ENCODE assay signal across 11 mouse cellular contexts in the genomic region with DNA sequence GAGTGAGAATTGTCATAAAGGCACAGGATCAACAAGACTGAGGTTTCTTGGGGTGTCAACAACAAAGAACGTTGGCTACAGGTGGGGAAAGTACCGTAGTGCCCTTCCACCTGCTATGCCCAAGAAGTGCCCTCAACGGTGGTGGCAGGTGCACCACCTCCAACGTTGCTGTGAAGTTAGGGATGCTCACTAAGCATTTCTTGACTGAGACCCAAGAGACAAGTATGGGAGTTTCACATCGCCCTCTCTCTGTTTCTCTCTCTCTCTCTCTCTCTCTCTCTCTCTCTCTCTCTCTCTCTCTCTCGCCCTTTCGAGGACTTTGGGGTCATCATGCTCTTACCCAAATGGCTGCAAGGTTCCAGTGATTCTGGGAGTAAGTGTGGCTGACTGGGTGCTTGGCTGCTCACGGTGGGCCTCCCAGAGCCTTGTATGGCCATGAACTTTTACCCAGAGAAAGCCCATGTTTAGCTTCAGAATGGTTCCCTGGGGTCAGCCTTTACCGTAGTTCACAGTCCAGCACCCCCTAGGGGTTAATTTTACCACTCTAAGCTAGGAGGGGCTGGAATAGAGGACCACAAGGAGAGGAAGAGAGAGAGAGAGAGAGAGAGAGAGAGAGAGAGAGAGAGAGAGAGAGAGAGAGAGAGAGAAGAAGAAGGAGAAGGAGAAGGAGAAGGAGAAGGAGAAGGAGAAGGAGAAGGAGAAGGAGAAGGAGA.
A peak's percentile ranks its signal among the peaks of the same experiment; 100 is the strongest.
DNase-seq lines count a peak whose midpoint lies in the region; ATAC-seq and TF ChIP-seq lines count a peak whose summit lies in the region.
"Had no signal": no experiment of that assay in that cellular context is flagged by ENCODE, and none has a peak within 500 bp of the region (broad histone marks: within the 10 kb centered on the region; RNA-seq: fewer than 3 reads in every experiment).

No protein-coding gene starts in this region.

- H3K4me1 ChIP-seq in forebrain, embryonic 10.5 days: peaks cover 27% of the 10 kb centered on the region
- H3K4me1 ChIP-seq in forebrain, postnatal 0 days (ENCODE audit: insufficient read depth): no peaks in the 10 kb centered on the region; the same call in 1 of the 2 replicates
- H3K4me1 ChIP-seq in lung, embryonic 15.5 days: peaks cover 23% of the 10 kb centered on the region
- peaks cover 4% of the 10 kb centered on the region for H3K4me1 ChIP-seq in lung, postnatal 0 days (ENCODE audit: insufficient read depth, low read depth, low read length)
- peaks cover 28% of the 10 kb centered on the region for H3K4me1 ChIP-seq in embryonic facial prominence, embryonic 13.5 days

- TF ChIP-seq CTCF in forebrain, postnatal 0 days (IDR thresholded peaks at IDR 0.05; ENCODE audit: low read depth): no peak
- no peak for TF ChIP-seq CTCF in lung, postnatal 0 days (IDR thresholded peaks at IDR 0.05)

- H3K9me3 ChIP-seq in forebrain, embryonic 10.5 days: no peaks in the 10 kb centered on the region
- no peaks in the 10 kb centered on the region for H3K9me3 ChIP-seq in forebrain, postnatal 0 days (ENCODE audit: low read length)
- no peaks in the 10 kb centered on the region for H3K9me3 ChIP-seq in lung, embryonic 15.5 days
- no peaks in the 10 kb centered on the region for H3K9me3 ChIP-seq in lung, postnatal 0 days (ENCODE audit: low read length)
- H3K9me3 ChIP-seq in embryonic facial prominence, embryonic 13.5 days: no peaks in the 10 kb centered on the region
- H3K9me3 ChIP-seq: forebrain, embryonic 12.5 days; liver, embryonic 15.5 days; midbrain, embryonic 15.5 days had no signal

- whole genome bisulfite sequencing in forebrain, embryonic 10.5 days: 77% methylated on average over 9 of the region's 9 CpGs
- 81% methylated on average over 9 of the region's 9 CpGs for WGBS in forebrain, postnatal 0 days
- WGBS in lung, embryonic 15.5 days: 63% methylated on average over 9 of the region's 9 CpGs
- 66% methylated on average over 9 of the region's 9 CpGs for WGBS in lung, postnatal 0 days
- WGBS in embryonic facial prominence, embryonic 13.5 days: 74% methylated on average over 9 of the region's 9 CpGs

- no peak overlapping the region for H3K4me3 ChIP-seq in forebrain, embryonic 10.5 days
- no peak overlapping the region for H3K4me3 ChIP-seq in forebrain, postnatal 0 days (ENCODE audit: low read depth, low read length)
- H3K4me3 ChIP-seq in lung, embryonic 15.5 days: no peak overlapping the region
- H3K4me3 ChIP-seq in lung, postnatal 0 days (ENCODE audit: low read depth, low read length): no peak overlapping the region
- H3K4me3 ChIP-seq in embryonic facial prominence, embryonic 13.5 days: no peak overlapping the region
- H3K4me3 ChIP-seq: liver, embryonic 15.5 days had no signal

- no peaks in the 10 kb centered on the region for H3K36me3 ChIP-seq in forebrain, embryonic 10.5 days (replicated peaks)
- no peaks in the 10 kb centered on the region for H3K36me3 ChIP-seq in forebrain, postnatal 0 days (ENCODE audit: insufficient read depth)
- H3K36me3 ChIP-seq in lung, embryonic 15.5 days: no peaks in the 10 kb centered on the region
- H3K36me3 ChIP-seq in lung, postnatal 0 days (ENCODE audit: insufficient read depth, low read length): no peaks in the 10 kb centered on the region
- no peaks in the 10 kb centered on the region for H3K36me3 ChIP-seq in embryonic facial prominence, embryonic 13.5 days
- H3K36me3 ChIP-seq: forebrain, embryonic 12.5 days; liver, embryonic 15.5 days; midbrain, embryonic 15.5 days had no signal

- no peak overlapping the region for H3K9ac ChIP-seq in forebrain, postnatal 0 days
- no peak overlapping the region for H3K9ac ChIP-seq in lung, embryonic 15.5 days
- H3K9ac ChIP-seq in lung, postnatal 0 days (replicated peaks; ENCODE audit: low read depth): no peak overlapping the region
- H3K9ac ChIP-seq in embryonic facial prominence, embryonic 13.5 days: no peak overlapping the region
- H3K9ac ChIP-seq: forebrain, embryonic 12.5 days; liver, embryonic 15.5 days had no signal

- no peak overlapping the region for H3K4me2 ChIP-seq in forebrain, postnatal 0 days (ENCODE audit: low read depth)
- H3K4me2 ChIP-seq in lung, embryonic 15.5 days: peak overlapping the region; percentile 46; the same call in 1 of the 2 replicates
- no peak overlapping the region for H3K4me2 ChIP-seq in lung, postnatal 0 days (replicated peaks; ENCODE audit: low read depth, low read length)
- H3K4me2 ChIP-seq in embryonic facial prominence, embryonic 13.5 days: peak overlapping the region; percentile 66; the same call in 1 of the 2 replicates

- no peak for ATAC-seq in forebrain, postnatal 0 days
- ATAC-seq in lung, embryonic 15.5 days (ENCODE audit: borderline replicate concordance, extremely low read depth, low FRiP score, low TSS enrichment): no peak
- ATAC-seq in lung, postnatal 0 days: no peak
- no peak for ATAC-seq in embryonic facial prominence, embryonic 13.5 days (ENCODE audit: insufficient number of reproducible peaks, insufficient read depth, low FRiP score, low TSS enrichment, low read depth)

- H3K27me3 ChIP-seq in forebrain, embryonic 10.5 days (ENCODE audit: poor library complexity, severe bottlenecking): peaks cover 59% of the 10 kb centered on the region
- H3K27me3 ChIP-seq in forebrain, postnatal 0 days (ENCODE audit: insufficient read depth, low read length): no peaks in the 10 kb centered on the region
- H3K27me3 ChIP-seq in lung, embryonic 15.5 days: no peaks in the 10 kb centered on the region; the same call in 1 of the 2 replicates
- no peaks in the 10 kb centered on the region for H3K27me3 ChIP-seq in lung, postnatal 0 days (replicated peaks; ENCODE audit: insufficient read depth, low read length)
- H3K27me3 ChIP-seq in embryonic facial prominence, embryonic 13.5 days: no peaks in the 10 kb centered on the region
- H3K27me3 ChIP-seq: midbrain, embryonic 15.5 days had no signal

- DNase-seq in forebrain, embryonic 10.5 days (ENCODE audit: extremely low spot score, low spot score): no peak
- no peak for DNase-seq in forebrain, postnatal 0 days
- no peak for DNase-seq in lung, postnatal 0 days (ENCODE audit: low spot score)
- DNase-seq in naive thymus-derived CD4-positive, alpha-beta T cell, adult 2 months (ENCODE audit: low read depth): peak; percentile 40
- no peak for DNase-seq in layer of hippocampus, postnatal 36 days
- DNase-seq in yolk sac, embryonic 10.5 days (ENCODE audit: low spot score): no peak

- TF ChIP-seq EP300 in lung, postnatal 0 days (IDR thresholded peaks at IDR 0.05): no peak

- H3K27ac ChIP-seq in forebrain, embryonic 10.5 days: peak overlapping the region; percentile 44; the same call in 1 of the 2 replicates
- no peak overlapping the region for H3K27ac ChIP-seq in forebrain, postnatal 0 days (ENCODE audit: low read depth, low read length)
- peak overlapping the region; percentile 87 for H3K27ac ChIP-seq in lung, embryonic 15.5 days
- H3K27ac ChIP-seq in lung, postnatal 0 days (ENCODE audit: low read length): no peak overlapping the region
- H3K27ac ChIP-seq in embryonic facial prominence, embryonic 13.5 days: no peak overlapping the region
- H3K27ac ChIP-seq: forebrain, embryonic 12.5 days; midbrain, embryonic 15.5 days had no signal

Comparison
In these comparisons a context has a peak if more than half of its experiments do, and no peak if none do; other contexts are left out.
1. H3K27ac ChIP-seq: peak in forebrain, embryonic 10.5 days (single experiment) and lung, embryonic 15.5 days (single experiment); none in forebrain, postnatal 0 days (single experiment), lung, postnatal 0 days (single experiment) and embryonic facial prominence, embryonic 13.5 days (single experiment).
2. H3K4me2 ChIP-seq: peak in lung, embryonic 15.5 days (single experiment) and embryonic facial prominence, embryonic 13.5 days (single experiment); none in forebrain, postnatal 0 days (single experiment) and lung, postnatal 0 days (single experiment).